Mouse (Mus musculus) lung, adult 2 months (tissue): ENCODE results near the gene Slc6a9.

ENCODE experiments used
- CTCF ChIP-seq: fragments of 200-500 bp; IDR thresholded peaks from 2 replicates; pipeline ENCODE4 v1.5.1; 2011; ENCODE audit warnings: mild to moderate bottlenecking, low read length, control low read depth; ENCODE audit not compliant: insufficient read depth
- POLR2A ChIP-seq: fragments of 200-500 bp; IDR thresholded peaks from 2 replicates; pipeline ENCODE4 v1.6.1; 2011; ENCODE audit warnings: low read depth, mild to moderate bottlenecking, control low read depth, low read length, borderline replicate concordance; ENCODE audit errors: extremely low read depth

DNA sequence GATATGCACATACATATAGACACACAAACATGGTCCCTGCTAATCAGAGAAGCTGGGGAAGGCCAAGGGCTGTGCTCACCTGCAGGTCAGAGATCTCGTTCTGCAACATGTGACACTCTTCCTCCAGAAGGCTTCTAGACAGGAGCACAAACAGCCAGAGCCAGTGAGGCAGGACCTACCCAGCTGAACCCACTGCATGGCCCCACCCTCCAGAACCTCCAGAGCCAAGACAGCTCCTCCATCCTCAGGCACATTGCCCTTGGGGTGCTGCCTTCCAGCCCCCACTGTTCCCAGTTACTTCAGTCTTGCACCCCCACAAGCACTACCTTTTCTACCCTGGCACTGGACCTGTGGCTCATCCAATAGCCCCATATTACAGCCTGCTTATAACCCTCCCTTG, 36.1 kb downstream of the Slc6a9 start:
- TF ChIP-seq POLR2A (no peak), CTCF (no peak)
